Mouse (Mus musculus) thymus, postnatal 10 days (tissue): ENCODE data around the gene Ebpl.

Source experiments
- DNase-seq, 2 experiments: peaks; one replicate each; pipeline ENCODE4 v3.0.0; 2021; ENCODE audit warnings: low spot score in 2 of 2

The Ebpl gene

GRCm38 (mm10) chr14:61360131-61360980, at the start of gene Ebpl:
Gene Ebpl (minus strand): TSS chr14:61360439.
- DNase-seq = peak; percentile 74 to 81

GRCm38 (mm10) chr14:61410020-61410419, 49.8 kb upstream of the Ebpl start:
- no peak for DNase-seq

- no peak for DNase-seq
These were observed 46.8 kb upstream of the Ebpl start for GRCm38 (mm10) chr14:61407055-61407454.

GRCm38 (mm10) chr14:61405761-61406160, 45.5 kb upstream of the Ebpl start:
- no peak for DNase-seq

GRCm38 (mm10) chr14:61404941-61405340, 44.7 kb upstream of the Ebpl start:
- DNase-seq = no peak

- DNase-seq = no peak
These were observed 34.5 kb upstream of the Ebpl start for GRCm38 (mm10) chr14:61394745-61395144.

- no peak for DNase-seq
These were observed 30.3 kb upstream of the Ebpl start for GRCm38 (mm10) chr14:61390586-61390985.

GRCm38 (mm10) chr14:61367290-61367689, 7.1 kb upstream of the Ebpl start:
- no peak for DNase-seq

GRCm38 (mm10) chr14:61364656-61365055, 4.4 kb upstream of the Ebpl start:
- no peak for DNase-seq

GRCm38 (mm10) chr14:61363734-61364133, 3.5 kb upstream of the Ebpl start:
- DNase-seq = no peak

GRCm38 (mm10) chr14:61362268-61362667, 2.0 kb upstream of the Ebpl start:
- no peak for DNase-seq

- no peak for DNase-seq
These were observed 807 bp upstream of the Ebpl start for GRCm38 (mm10) chr14:61360981-61361511.

- no peak for DNase-seq
These were observed 5.7 kb downstream of the Ebpl start for GRCm38 (mm10) chr14:61354251-61355235.

GRCm38 (mm10) chr14:61350808-61351207, 9.4 kb downstream of the Ebpl start:
- DNase-seq = no peak

- DNase-seq = no peak
These were observed 10.4 kb downstream of the Ebpl start for GRCm38 (mm10) chr14:61349876-61350275.

GRCm38 (mm10) chr14:61346827-61347698, 13.2 kb downstream of the Ebpl start:
- DNase-seq = no peak

- DNase-seq = no peak
These were observed 15.6 kb downstream of the Ebpl start for GRCm38 (mm10) chr14:61344590-61344989.

GRCm38 (mm10) chr14:61339381-61339780, 20.9 kb downstream of the Ebpl start:
- DNase-seq = no peak

- DNase-seq = peak; percentile 18 to 81
These were observed 29.2 kb downstream of the Ebpl start for GRCm38 (mm10) chr14:61330996-61331561.

- no peak for DNase-seq
These were observed 29.6 kb downstream of the Ebpl start for GRCm38 (mm10) chr14:61330591-61330990.
